Mouse (Mus musculus) stomach, embryonic 16.5 days (tissue): Measurements from ENCODE around the gene Pik3cg. TPM values are rescaled to one million over a fixed set of nuclear protein-coding genes. Genes with fewer than 3 reads are reported as not detected.

Experiments used
- ATAC-seq: fragments of 200-750 bp; cut with Nextera tagmentation; 2 replicates; pipeline ENCODE4 v1.8.0; 2017; ENCODE audit warnings: moderate number of reproducible peaks, moderate TSS enrichment; ENCODE audit not compliant: insufficient read depth, low FRiP score
- H3K27ac ChIP-seq: fragments of 300-500 bp; sonication (generic); 2 replicates; pipeline ENCODE4 v1.5.1; 2014; ENCODE audit warnings: low read length
- H3K27me3 ChIP-seq: fragments of 300-500 bp; sonication (generic); 2 replicates; pipeline ENCODE4 v1.6.1; 2014; ENCODE audit warnings: low read length, control low read depth, mixed read lengths; ENCODE audit not compliant: control insufficient read depth, insufficient read depth
- H3K36me3 ChIP-seq: fragments of 300-500 bp; sonication (generic); 2 replicates; pipeline ENCODE4 v1.6.1; 2014; ENCODE audit warnings: low read length; ENCODE audit not compliant: control insufficient read depth, insufficient read depth
- H3K4me1 ChIP-seq: fragments of 300-500 bp; sonication (generic); 2 replicates; pipeline ENCODE4 v1.6.1; 2014; ENCODE audit warnings: low read length, control low read depth, mixed read lengths; ENCODE audit not compliant: control insufficient read depth, insufficient read depth
- H3K4me2 ChIP-seq: fragments of 300-500 bp; sonication (generic); 2 replicates; pipeline ENCODE4 v1.6.1; 2014; ENCODE audit warnings: low read depth, low read length, mixed read lengths
- H3K4me3 ChIP-seq: fragments of 300-500 bp; sonication (generic); replicated peaks from 2 replicates; pipeline ENCODE4 v1.5.1; 2014; ENCODE audit warnings: mild to moderate bottlenecking, low read length
- H3K9ac ChIP-seq: fragments of 300-500 bp; sonication (generic); 2 replicates; pipeline ENCODE4 v1.6.1; 2014; ENCODE audit warnings: low read length
- H3K9me3 ChIP-seq: fragments of 300-500 bp; sonication (generic); replicated peaks from 2 replicates; pipeline ENCODE4 v1.6.1; 2016; ENCODE audit warnings: low read length, control low read depth; ENCODE audit not compliant: control insufficient read depth
- whole genome bisulfite sequencing: fragments of 180-500 bp; shearing (Covaris S2); extraction: QIAGEN DNeasy Blood & Tissue Kit; methylation state at CpG from one replicate; pipeline ENCODE4 v1.1.7; 2014; 5-methylcytosine and 5-hydroxymethylcytosine counted together
- polyA plus RNA-seq: library from polyadenylated mRNA; unstranded; fragments of >200 nt; fragmentation: Nextera tagmentation; extraction: Ambion mirVana; gene quantifications from 2 replicates; pipeline ENCODE4 v1.2.1, GENCODE M21; 2015

Gene Pik3cg
- polyA plus RNA-seq, 1 experiment from 2014 or later: 3.8 TPM

DNA sequence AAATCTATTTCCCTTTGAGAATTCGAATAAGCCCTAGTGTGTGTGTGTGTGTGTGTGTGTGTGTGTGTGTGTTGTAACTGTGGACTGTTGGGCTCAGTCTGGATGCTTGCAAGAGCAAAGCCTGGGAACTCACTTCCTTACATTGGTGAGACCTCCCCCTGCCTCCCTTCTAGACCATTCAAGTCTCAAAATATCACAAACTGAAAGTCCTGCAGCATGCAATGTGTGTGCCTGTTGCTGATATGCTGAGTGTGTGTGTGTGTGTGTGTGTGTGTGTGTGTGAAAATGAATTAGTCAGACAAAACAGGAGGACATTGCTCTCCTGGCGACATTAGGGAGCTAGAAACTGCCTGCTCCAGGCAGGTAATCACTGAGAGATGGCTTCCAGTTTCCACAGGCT lies 492 bp upstream of the Pik3cg start:
- 63% methylated on average over 2 of the region's 2 CpGs for WGBS
- no peaks in the 10 kb centered on the region for H3K36me3 ChIP-seq
- no peak for ATAC-seq
- peak overlapping the region; percentile 53 for H3K4me2 ChIP-seq
- peak overlapping the region; percentile 67; the same call in 1 of the 2 replicates for H3K27ac ChIP-seq
- H3K9me3 ChIP-seq: no peaks in the 10 kb centered on the region
- H3K4me3 ChIP-seq: peak overlapping the region; percentile 42; the same call in 1 of the 2 replicates
- no peak overlapping the region for H3K9ac ChIP-seq
- H3K4me1 ChIP-seq: no peaks in the 10 kb centered on the region
- no peaks in the 10 kb centered on the region for H3K27me3 ChIP-seq

DNA sequence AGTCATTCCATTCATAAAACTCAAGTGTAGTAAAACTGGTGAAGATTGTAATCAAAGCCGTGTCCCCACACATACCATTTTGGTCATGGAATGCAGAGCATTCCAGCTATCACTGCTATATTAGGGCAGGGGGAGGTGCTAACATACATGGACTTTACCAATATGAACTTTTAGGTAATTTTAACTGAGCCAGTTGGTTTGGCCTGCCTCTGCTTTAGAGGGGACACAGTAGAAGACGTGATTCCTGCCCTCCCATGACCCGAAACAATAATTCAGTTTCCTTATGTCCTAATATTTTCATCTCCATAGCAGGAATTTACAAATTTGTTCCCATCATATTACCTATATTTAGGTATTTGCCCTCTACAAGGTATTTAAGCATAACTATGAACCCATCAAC lies 1.3 kb downstream of the Pik3cg start:
- ATAC-seq: no peak
- Histone ChIP-seq H3K4me2 (peak overlapping the region; percentile 12; the same call in 1 of the 2 replicates), H3K4me3 (no peak overlapping the region; the same call in 1 of the 2 replicates), H3K36me3 (no peaks in the 10 kb centered on the region), H3K9ac (no peak overlapping the region), H3K27me3 (no peaks in the 10 kb centered on the region), H3K27ac (no peak overlapping the region), H3K4me1 (no peaks in the 10 kb centered on the region), H3K9me3 (no peaks in the 10 kb centered on the region)
- 71% methylated on average over 3 of the region's 3 CpGs for WGBS

DNA sequence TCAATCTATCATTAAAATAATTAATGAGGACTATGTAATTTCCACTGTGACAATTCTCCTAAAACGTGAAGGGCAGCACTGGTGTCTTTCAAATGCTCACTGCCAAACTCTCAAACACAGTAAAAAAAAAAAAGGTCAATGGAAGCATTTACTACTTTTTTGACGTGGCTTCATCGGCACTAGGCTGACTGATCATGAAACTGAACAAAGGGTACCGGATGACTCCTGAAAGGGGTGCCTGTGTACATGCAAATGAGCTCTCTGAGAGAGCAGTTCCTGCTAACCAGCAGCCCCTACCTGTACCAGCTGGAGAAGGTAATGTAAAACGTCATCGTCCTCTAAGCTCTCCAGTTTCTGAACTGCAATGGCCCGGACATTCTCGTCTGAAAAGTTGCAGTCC lies 4.8 kb downstream of the Pik3cg start:
- H3K27ac ChIP-seq: no peak overlapping the region
- WGBS: 61% methylated on average over 8 of the region's 8 CpGs
- H3K36me3 ChIP-seq: no peaks in the 10 kb centered on the region
- no peak overlapping the region for H3K4me3 ChIP-seq
- no peak overlapping the region for H3K9ac ChIP-seq
- H3K27me3 ChIP-seq: no peaks in the 10 kb centered on the region
- H3K4me1 ChIP-seq: no peaks in the 10 kb centered on the region
- ATAC-seq: no peak
- H3K9me3 ChIP-seq: no peaks in the 10 kb centered on the region
- no peak overlapping the region for H3K4me2 ChIP-seq

- H3K36me3 ChIP-seq: no peaks in the 10 kb centered on the region
- H3K4me2 ChIP-seq: no peak overlapping the region
- H3K27me3 ChIP-seq: no peaks in the 10 kb centered on the region
- H3K9me3 ChIP-seq: no peaks in the 10 kb centered on the region
- H3K4me1 ChIP-seq: no peaks in the 10 kb centered on the region
- 89% methylated on average over 5 of the region's 5 CpGs for WGBS
- no peak overlapping the region for H3K27ac ChIP-seq
- no peak overlapping the region for H3K4me3 ChIP-seq
- no peak for ATAC-seq
- H3K9ac ChIP-seq: no peak overlapping the region
These were observed 5.9 kb downstream of the Pik3cg start for GRCm38 (mm10) chr12:32202583-32202982.

- Histone ChIP-seq H3K27me3 (no peaks in the 10 kb centered on the region), H3K4me2 (no peak overlapping the region), H3K4me3 (no peak overlapping the region), H3K27ac (no peak overlapping the region), H3K4me1 (no peaks in the 10 kb centered on the region), H3K9me3 (no peaks in the 10 kb centered on the region), H3K9ac (no peak overlapping the region), H3K36me3 (no peaks in the 10 kb centered on the region)
- whole genome bisulfite sequencing: 81% methylated on average over 7 of the region's 7 CpGs
- no peak for ATAC-seq
These were observed 6.5 kb downstream of the Pik3cg start for GRCm38 (mm10) chr12:32201932-32202331.

DNA sequence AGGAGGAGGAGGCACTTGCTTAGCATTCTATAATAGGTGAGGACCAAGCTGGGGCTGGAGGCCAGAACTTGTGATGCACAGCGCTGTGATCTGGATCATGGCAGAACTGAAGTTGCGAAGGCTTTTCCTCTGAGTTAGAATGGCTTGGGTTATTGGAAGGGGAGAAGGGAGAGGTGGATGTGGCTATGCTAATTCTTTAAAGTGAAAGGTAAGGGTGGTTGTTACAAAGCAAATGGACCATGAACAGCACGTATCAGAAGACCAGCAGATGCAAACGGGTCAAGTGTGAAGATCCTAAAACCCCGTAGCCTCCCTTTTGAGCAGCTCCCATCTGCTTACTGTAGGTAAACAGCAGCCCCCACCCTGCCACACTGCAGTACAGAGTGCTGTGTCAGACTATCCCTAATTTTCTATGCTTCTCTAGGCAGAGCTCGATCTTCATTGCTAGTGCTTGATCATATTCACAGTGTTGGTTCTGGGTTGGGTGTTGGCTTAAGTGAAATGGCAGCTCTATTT lies 7.3 kb downstream of the Pik3cg start:
- Histone ChIP-seq H3K4me2 (no peak overlapping the region), H3K36me3 (no peaks in the 10 kb centered on the region), H3K9me3 (no peaks in the 10 kb centered on the region), H3K27me3 (no peaks in the 10 kb centered on the region), H3K27ac (no peak overlapping the region), H3K4me3 (no peak overlapping the region), H3K4me1 (no peaks in the 10 kb centered on the region), H3K9ac (no peak overlapping the region)
- no peak for ATAC-seq
- 91% methylated on average over 6 of the region's 6 CpGs for WGBS

- no peak overlapping the region for H3K4me3 ChIP-seq
- H3K4me2 ChIP-seq: no peak overlapping the region
- no peak overlapping the region for H3K27ac ChIP-seq
- H3K9ac ChIP-seq: no peak overlapping the region
- no peak for ATAC-seq
- no peaks in the 10 kb centered on the region for H3K4me1 ChIP-seq
- no peaks in the 10 kb centered on the region for H3K36me3 ChIP-seq
- no peaks in the 10 kb centered on the region for H3K9me3 ChIP-seq
- no peaks in the 10 kb centered on the region for H3K27me3 ChIP-seq
- WGBS: 84% methylated on average over 16 of the region's 16 CpGs
These were observed 7.9 kb downstream of the Pik3cg start for GRCm38 (mm10) chr12:32200387-32201069.

DNA sequence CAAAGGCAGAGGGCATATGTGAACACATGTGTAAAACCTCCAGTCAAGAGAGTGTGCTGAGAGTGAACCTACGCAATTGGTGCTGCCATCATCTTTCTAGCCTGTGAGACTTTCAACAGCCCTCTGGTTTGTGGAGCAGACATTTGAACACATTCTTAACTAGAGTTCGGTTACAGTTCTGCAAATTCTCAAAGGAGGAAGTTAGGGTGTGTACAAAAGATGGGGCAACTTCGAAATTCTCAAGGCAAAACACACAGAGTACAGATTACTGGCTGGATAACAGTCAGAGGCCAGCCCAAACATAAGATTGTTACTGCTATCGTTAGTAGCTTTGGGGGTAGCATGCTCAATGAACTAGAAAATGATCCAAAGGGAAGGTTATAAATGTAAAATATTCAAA lies 9.0 kb downstream of the Pik3cg start:
- Histone ChIP-seq H3K36me3 (no peaks in the 10 kb centered on the region), H3K9me3 (no peaks in the 10 kb centered on the region), H3K4me1 (no peaks in the 10 kb centered on the region), H3K4me3 (no peak overlapping the region), H3K9ac (no peak overlapping the region), H3K27me3 (no peaks in the 10 kb centered on the region), H3K4me2 (no peak overlapping the region), H3K27ac (no peak overlapping the region)
- 73% methylated on average over 4 of the region's 4 CpGs for WGBS
- ATAC-seq: no peak

DNA sequence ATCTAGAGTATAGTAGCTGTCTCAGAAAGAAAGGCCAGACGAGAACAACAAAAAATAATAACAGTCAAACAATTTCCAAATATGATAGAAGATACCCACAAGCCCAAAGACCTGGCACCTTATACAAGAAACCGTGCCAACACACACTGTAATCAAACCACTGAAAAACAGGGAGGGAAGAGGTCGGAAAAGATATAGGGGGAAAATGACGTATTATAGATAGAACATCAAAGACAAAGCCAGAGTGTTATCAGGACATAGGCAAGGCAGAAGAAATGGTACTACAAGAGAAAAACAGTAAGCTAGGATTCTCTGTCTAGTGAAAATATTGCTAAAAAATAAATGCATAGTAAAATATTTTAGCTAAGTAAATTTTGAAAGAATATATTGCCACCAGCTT lies 10.4 kb downstream of the Pik3cg start:
- Histone ChIP-seq H3K4me2 (no peak overlapping the region), H3K9ac (no peak overlapping the region), H3K4me3 (no peak overlapping the region), H3K27me3 (no peaks in the 10 kb centered on the region), H3K4me1 (no peaks in the 10 kb centered on the region), H3K27ac (no peak overlapping the region), H3K9me3 (no peaks in the 10 kb centered on the region), H3K36me3 (no peaks in the 10 kb centered on the region)
- no peak for ATAC-seq
- WGBS: 86% methylated on average over 4 of the region's 4 CpGs
